Mouse (Mus musculus): Measurements from ENCODE around the gene Zfp174. TPM values are rescaled to one million over a fixed set of nuclear protein-coding genes. Genes with fewer than 3 reads are reported as not detected.
"Not testable (repeated sequence)": the region's sequence is repeated elsewhere in the genome, so short reads cannot be mapped to it uniquely, and the experiment has no call there.

Gene Zfp174
- polyA plus RNA-seq, 1 experiment from 2014 or later: 1.3 TPM

DNA sequence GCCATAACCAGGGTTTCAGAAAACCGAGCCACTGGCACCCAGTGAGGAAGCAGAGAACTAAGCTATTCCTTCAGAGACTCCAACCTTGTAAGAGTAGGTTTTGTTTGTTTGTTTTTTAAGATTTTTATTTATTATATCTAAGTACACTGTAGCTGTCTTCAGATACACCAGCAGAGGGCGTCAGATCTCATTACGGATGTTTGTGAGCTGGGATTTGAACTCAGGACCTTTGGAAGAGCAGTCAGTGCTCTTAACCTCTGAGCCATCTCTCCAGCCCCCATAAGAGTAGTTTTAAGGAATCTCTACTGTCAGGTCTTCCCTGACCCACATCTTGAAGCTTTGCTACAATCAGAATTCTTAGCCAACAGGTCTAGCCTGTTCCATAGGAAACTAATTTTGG is 1.3 kb downstream of the Zfp174 start:
- peak overlapping the region; percentile 70; the same call in 1 of the 2 replicates for H3K4me2 ChIP-seq
- H3K36me3 ChIP-seq (ENCODE audit: poor library complexity, severe bottlenecking): no peaks in the 10 kb centered on the region
- H3K27ac ChIP-seq: no peak overlapping the region
- no peak overlapping the region for H3K9ac ChIP-seq
- no peaks in the 10 kb centered on the region for H3K27me3 ChIP-seq
- WGBS: 76% methylated on average over 3 of the region's 3 CpGs
- H3K4me3 ChIP-seq: no peak overlapping the region
- ATAC-seq: no peak
- peaks cover 10% of the 10 kb centered on the region; the same call in 1 of the 2 replicates for H3K4me1 ChIP-seq
- no peaks in the 10 kb centered on the region for H3K9me3 ChIP-seq (replicated peaks)

DNA sequence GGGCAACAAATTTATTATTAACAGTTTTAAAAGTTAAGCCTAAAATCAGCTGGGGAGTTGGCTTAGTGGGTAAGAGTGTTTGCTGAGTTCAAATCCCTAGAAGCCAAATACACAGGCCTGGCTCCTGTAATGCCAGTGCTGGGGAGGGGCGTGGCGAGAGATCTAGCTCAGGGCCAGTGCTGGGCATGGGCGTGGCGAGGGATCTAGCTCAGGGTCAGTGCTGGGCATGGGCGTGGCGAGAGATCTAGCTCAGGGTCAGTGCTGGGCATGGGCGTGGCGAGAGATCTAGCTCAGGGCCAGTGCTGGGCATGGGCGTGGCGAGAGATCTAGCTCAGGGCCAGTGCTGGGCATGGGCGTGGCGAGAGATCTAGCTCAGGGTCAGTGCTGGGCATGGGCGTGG is 4.2 kb downstream of the Zfp174 start:
- not testable (repeated sequence) for H3K9ac ChIP-seq; H3K36me3 ChIP-seq (ENCODE audit: poor library complexity, severe bottlenecking); H3K4me3 ChIP-seq; H3K27me3 ChIP-seq; H3K4me1 ChIP-seq; ATAC-seq; H3K9me3 ChIP-seq (replicated peaks); H3K4me2 ChIP-seq; H3K27ac ChIP-seq
- WGBS: 87% methylated on average over 13 of the region's 13 CpGs

DNA sequence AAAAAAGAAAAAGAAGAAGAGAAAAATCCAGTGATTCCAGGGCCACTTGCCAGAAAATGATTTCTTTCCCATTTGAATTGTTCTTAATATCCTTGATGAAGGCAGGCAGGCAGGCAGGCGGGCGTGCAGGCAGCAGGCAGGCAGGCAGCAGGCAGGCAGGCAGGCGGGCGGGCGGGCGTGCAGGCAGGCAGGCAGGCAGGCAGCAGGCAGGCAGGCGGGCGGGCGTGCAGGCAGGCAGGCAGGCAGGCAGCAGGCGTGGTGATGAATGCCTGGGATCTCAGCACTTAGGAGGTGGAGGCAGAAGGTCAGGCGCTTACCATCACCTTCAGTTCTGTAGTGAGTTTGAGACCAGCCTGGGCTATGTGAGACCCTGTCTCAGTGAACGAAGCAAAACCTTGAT is 5.5 kb downstream of the Zfp174 start:
- 39% methylated on average over 12 of the region's 12 CpGs for WGBS
- ATAC-seq: no peak
- Histone ChIP-seq H3K27me3 (no peaks in the 10 kb centered on the region), H3K4me2 (no peak overlapping the region), H3K27ac (no peak overlapping the region), H3K4me1 (peaks cover 7% of the 10 kb centered on the region; the same call in 1 of the 2 replicates), H3K9me3 (replicated peaks) (no peaks in the 10 kb centered on the region), H3K36me3 (ENCODE audit: poor library complexity, severe bottlenecking) (no peaks in the 10 kb centered on the region), H3K4me3 (no peak overlapping the region), H3K9ac (no peak overlapping the region)

DNA sequence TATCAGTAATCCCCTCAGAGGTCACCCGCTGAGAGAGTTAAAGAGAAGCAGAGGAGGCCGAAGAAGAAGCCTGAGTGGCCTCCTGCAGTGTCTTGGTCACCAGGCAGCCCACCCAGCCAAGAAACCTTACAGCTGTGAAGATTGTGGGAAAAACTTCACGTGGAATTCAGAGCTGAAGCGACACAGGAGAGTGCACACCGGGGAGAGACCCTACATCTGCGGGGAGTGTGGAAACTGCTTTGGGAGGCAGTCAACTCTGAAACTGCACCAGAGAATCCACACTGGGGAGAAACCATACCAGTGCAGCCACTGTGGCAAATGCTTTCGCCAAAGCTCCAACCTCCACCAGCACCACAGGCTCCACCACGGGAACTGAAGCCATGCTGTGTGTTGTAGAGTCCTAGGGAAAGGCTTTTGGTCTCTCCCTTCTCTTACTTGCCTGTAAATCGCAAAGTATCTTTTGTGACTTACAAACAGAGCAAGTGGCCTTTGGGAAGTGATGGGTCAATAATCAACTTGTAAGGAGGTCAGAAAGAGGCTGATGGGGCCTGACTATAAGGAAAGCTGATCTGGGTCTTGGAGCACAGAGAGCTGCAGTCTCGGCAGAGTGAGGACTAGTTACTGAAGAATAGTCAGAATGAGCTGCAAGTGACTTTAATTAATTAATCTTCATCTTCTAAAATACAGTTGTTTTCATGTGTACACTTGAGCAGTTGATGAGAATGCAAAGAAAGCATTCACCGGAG is 7.5 kb downstream of the Zfp174 start:
- H3K27ac ChIP-seq: no peak overlapping the region
- H3K4me3 ChIP-seq: no peak overlapping the region
- no peak for ATAC-seq
- WGBS: 52% methylated on average over 11 of the region's 11 CpGs
- no peak overlapping the region for H3K9ac ChIP-seq
- H3K36me3 ChIP-seq (ENCODE audit: poor library complexity, severe bottlenecking): no peaks in the 10 kb centered on the region
- H3K27me3 ChIP-seq: no peaks in the 10 kb centered on the region
- H3K4me1 ChIP-seq: no peaks in the 10 kb centered on the region
- H3K9me3 ChIP-seq (replicated peaks): no peaks in the 10 kb centered on the region
- no peak overlapping the region for H3K4me2 ChIP-seq

DNA sequence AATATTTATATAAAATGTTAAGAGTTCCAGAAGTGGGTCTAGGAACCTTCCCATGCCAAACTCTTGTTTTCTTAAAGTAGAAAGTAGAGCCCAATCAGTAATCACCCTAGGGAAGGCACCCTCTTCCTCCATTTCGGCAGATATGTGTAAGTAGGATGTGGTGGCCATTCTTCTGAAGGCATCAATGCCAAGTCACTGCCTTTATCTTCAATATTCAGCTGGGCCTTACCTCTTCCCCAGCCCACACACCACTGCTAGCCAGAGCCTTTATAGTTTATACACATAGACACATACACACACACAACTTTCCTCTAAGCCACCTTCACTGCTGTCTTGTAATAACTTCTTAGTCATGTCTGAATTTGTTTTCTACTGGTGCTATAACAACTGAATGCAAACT is 8.7 kb downstream of the Zfp174 start:
- Histone ChIP-seq H3K9me3 (replicated peaks) (no peaks in the 10 kb centered on the region), H3K27ac (no peak overlapping the region), H3K4me3 (no peak overlapping the region), H3K9ac (no peak overlapping the region), H3K4me1 (no peaks in the 10 kb centered on the region), H3K4me2 (no peak overlapping the region), H3K27me3 (no peaks in the 10 kb centered on the region), H3K36me3 (ENCODE audit: poor library complexity, severe bottlenecking) (peaks cover 3% of the 10 kb centered on the region)
- 96% methylated on average over 1 of the region's 1 CpGs for WGBS
- no peak for ATAC-seq

DNA sequence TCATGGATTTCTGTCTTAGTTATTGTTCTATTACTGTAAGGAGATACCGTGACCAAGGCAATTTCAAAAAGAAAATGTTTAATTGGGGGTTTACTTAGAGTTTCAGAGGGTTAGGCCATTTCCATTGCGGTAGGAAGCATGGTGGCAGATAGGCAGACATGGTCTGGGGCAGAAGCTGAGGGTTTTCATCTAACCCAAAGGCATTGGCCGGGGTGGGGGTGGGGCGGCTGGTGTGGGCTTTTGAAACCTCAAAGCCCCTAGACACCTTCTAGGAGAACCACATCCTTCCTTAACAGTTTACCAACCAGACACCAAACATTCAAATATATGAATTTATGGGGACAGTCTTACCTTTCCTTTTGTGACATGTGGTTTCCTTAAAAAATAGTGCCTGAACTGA is 12.2 kb downstream of the Zfp174 start:
- ATAC-seq: no peak
- H3K36me3 ChIP-seq (ENCODE audit: poor library complexity, severe bottlenecking): peaks cover 22% of the 10 kb centered on the region
- no peak overlapping the region for H3K27ac ChIP-seq
- no peaks in the 10 kb centered on the region for H3K4me1 ChIP-seq
- H3K4me2 ChIP-seq: no peak overlapping the region
- 96% methylated on average over 4 of the region's 4 CpGs for WGBS
- H3K27me3 ChIP-seq: no peaks in the 10 kb centered on the region
- no peaks in the 10 kb centered on the region for H3K9me3 ChIP-seq (replicated peaks)
- no peak overlapping the region for H3K4me3 ChIP-seq
- no peak overlapping the region for H3K9ac ChIP-seq

DNA sequence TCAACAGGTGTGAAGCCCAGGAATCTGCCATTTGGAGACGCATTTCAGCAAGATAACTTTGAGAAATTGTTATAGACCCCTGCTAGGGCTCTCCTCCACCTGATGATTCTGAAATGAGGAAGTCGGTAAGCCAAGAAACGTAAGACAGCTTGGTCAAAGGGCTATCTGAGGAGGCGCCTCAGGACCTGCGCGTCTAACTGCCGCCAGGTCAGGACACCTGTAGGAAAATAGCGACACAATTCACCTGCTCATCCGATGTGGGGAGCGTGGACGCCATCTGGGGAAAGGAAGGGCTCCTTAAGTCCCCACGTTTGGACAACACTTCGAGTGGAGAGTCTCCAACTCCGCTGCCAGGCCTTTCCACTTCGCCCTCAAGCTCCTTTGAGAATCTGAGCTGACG is 24.7 kb downstream of the Zfp174 start:
- Histone ChIP-seq H3K36me3 (ENCODE audit: poor library complexity, severe bottlenecking) (peaks cover 27% of the 10 kb centered on the region), H3K4me3 (peak overlapping the region; percentile 62), H3K27ac (peak overlapping the region; percentile 63; the same call in 1 of the 2 replicates), H3K27me3 (no peaks in the 10 kb centered on the region), H3K4me2 (peak overlapping the region; percentile 92), H3K9ac (peak overlapping the region; percentile 78), H3K9me3 (replicated peaks) (no peaks in the 10 kb centered on the region), H3K4me1 (peaks cover 14% of the 10 kb centered on the region)
- WGBS: 1% methylated on average over 16 of the region's 16 CpGs
- ATAC-seq: no peak

DNA sequence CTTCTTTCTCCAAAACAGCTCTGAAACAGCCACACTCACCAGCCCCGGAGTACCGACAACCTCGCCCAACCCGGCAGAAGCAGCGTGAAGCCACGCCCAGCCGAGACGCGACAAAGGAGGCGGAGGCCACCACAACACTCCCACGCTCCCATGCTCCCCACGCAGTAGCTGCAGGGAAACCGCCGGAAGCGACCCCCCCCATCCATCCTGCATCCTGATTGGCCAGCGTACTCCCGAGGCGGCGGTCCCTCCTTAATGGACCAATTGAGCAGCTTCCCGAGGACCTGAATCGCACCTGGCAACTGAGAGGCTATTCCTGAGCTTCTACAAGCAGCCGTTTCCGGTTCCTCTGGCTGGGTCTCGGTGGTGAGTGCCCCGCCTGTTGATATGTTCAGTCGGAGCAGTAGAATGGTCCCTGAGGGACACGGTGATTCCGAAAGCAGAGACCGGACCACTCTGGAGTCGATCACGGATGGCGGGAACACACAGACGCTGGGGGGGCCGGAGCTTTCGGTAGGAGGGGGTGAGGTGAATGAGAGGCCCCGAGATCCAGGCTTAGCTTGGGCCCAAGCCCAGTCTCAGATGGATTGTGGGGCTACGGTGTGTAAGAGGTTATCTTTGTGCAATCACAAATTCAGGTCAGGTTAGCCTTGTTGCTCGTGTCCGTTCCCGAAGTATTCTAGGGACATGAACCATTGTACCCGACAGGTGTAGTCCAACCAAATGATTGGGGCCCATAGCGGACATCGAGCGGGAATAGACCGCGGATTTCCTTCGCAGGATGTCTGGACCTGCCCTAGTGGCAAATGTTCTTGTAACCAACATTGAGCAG is 25.4 kb downstream of the Zfp174 start, which contains the start of gene Naa60:
TSS of gene Naa60 (plus strand) at position 160 of the 832 bp plus-strand sequence.
- Histone ChIP-seq H3K9me3 (replicated peaks) (no peaks in the 10 kb centered on the region), H3K4me1 (peaks cover 14% of the 10 kb centered on the region), H3K4me2 (peak within 1 kb of the TSS; percentile 92), H3K27ac (peak within 1 kb of the TSS; percentile 63), H3K4me3 (peak within 1 kb of the TSS; percentile 62), H3K9ac (peak within 1 kb of the TSS; percentile 78), H3K27me3 (no peaks in the 10 kb centered on the region), H3K36me3 (ENCODE audit: poor library complexity, severe bottlenecking) (peaks cover 27% of the 10 kb centered on the region)
- 3% methylated on average over 47 of the region's 47 CpGs for WGBS
- peak; percentile 99 for ATAC-seq

DNA sequence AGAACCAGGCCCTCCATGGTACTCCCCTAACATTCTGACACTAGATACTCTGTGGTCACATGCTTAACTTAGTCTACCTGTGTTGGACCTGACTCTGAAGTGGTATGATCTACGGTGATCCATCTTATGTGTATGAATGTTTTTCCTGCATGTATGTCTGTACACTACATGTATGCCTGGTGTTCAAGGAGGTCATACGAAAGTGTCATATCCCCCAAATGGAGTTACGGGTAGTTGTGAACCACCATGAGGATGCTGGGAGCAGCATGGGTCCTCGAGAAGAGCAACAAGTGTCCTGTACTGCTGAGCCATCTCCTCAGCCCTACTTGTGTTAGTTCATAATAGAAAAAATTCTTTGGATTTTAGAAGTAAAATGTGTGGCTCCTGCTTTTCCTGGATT is 29.3 kb downstream of the Zfp174 start:
- no peak overlapping the region for H3K4me2 ChIP-seq
- H3K36me3 ChIP-seq (ENCODE audit: poor library complexity, severe bottlenecking): peaks cover 24% of the 10 kb centered on the region
- ATAC-seq: no peak
- H3K4me3 ChIP-seq: no peak overlapping the region
- no peaks in the 10 kb centered on the region for H3K9me3 ChIP-seq (replicated peaks)
- H3K4me1 ChIP-seq: peaks cover 14% of the 10 kb centered on the region
- whole genome bisulfite sequencing: 93% methylated on average over 4 of the region's 4 CpGs
- no peak overlapping the region for H3K9ac ChIP-seq
- H3K27me3 ChIP-seq: no peaks in the 10 kb centered on the region
- H3K27ac ChIP-seq: no peak overlapping the region

DNA sequence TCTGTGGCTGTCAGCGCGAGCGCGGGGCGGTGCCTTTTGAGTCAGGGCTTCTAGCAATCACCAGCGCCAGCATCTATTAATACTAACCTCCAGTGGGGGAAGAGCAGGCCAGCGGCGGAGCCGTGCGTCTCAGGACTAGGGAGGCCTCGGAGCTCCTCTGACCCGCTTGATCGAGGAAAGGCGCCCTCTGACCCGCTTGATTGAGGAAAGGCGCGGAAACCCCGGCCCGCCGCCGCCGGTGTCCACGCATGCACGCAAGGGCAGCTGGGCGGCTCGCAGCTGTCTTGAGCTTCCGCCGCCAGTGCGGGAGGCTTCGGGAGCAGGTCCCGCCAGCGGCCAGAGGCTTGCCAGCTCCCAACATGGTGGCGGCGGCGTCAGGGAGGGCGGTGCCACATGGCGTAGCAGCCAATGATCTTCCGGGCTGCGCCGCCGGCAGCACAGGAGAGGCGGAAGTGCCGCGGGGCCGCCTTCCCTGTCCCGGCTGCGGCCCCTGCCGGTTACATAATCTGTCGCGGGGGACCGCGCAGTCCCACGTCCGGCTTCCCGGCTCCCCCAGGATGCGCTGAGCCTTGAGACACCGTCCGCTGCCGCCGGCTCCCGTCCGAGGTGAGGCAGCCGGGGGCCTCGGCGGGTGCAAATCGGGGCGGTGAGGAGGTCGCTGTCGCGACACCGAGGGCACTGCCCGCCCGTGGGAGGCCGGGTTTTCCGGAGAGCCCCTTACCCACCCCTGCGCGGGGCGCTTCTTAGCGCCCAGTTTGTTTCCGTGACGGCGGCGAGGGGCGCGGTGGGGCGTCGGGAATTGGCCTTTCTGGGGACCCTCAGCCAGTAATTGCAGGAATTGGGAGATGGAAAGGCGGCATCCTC is 37.4 kb downstream of the Zfp174 start, which contains the start of the genes Zfp597 and Gm20695:
TSS of gene Zfp597 (minus strand) at position 361 of the 864 bp plus-strand sequence.
TSS of gene Gm20695 (plus strand) at position 448 of the 864 bp plus-strand sequence.
- Histone ChIP-seq H3K4me3 (peak within 1 kb of the TSS; percentile 87), H3K9me3 (replicated peaks) (no peaks in the 10 kb centered on the region), H3K27me3 (no peaks in the 10 kb centered on the region), H3K4me2 (peak within 1 kb of the TSS; percentile 71), H3K4me1 (peaks cover 22% of the 10 kb centered on the region), H3K27ac (peak within 1 kb of the TSS; percentile 91), H3K9ac (peak within 1 kb of the TSS; percentile 87), H3K36me3 (ENCODE audit: poor library complexity, severe bottlenecking) (peaks cover 3% of the 10 kb centered on the region)
- ATAC-seq: peak; percentile 100
- whole genome bisulfite sequencing: under 1% methylated on average over 87 of the region's 88 CpGs

DNA sequence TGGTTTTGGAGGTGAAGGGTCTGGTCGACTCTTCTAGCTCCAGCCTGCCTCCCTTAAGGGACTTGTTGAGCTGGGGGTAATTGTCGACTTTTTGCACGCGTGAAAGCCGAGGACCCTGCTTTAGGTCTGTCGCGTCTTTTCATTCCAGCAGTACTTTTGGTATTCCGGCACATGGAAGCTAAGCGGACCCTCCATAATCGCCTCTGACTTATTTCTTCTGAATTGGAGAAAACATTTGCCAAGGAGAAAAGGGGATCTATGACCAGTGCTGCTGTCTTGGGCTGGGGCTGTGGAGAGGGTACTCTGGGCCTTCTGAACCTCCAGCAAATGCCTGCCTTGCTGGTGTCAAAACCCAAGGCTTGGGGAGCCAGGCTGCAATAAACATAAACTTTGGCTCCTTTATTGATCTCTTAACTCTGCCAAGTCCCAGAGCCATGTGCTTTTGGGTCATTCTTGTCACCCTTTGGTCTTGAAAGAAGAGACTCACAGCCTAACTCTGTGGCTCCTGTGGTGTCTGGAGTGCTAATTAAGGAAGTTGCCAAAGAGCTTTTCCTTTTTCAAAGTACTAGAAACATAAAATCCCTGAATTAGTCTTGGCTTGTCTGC is 38.1 kb downstream of the Zfp174 start:
- H3K9me3 ChIP-seq (replicated peaks): no peaks in the 10 kb centered on the region
- peak overlapping the region; percentile 87 for H3K9ac ChIP-seq
- H3K27ac ChIP-seq: peak overlapping the region; percentile 91
- 4% methylated on average over 10 of the region's 10 CpGs for WGBS
- H3K27me3 ChIP-seq: no peaks in the 10 kb centered on the region
- peak; percentile 20 for ATAC-seq
- peak overlapping the region; percentile 71 for H3K4me2 ChIP-seq
- H3K36me3 ChIP-seq (ENCODE audit: poor library complexity, severe bottlenecking): no peaks in the 10 kb centered on the region; the same call in 1 of the 2 replicates
- peaks cover 22% of the 10 kb centered on the region for H3K4me1 ChIP-seq
- H3K4me3 ChIP-seq: peak overlapping the region; percentile 87
